Mouse (Mus musculus): ENCODE results near the gene Cavin3.
"Not testable (repeated sequence)": the region's sequence is repeated elsewhere in the genome, so short reads cannot be mapped to it uniquely, and the experiment has no call there.

Cavin3 gene

DNA sequence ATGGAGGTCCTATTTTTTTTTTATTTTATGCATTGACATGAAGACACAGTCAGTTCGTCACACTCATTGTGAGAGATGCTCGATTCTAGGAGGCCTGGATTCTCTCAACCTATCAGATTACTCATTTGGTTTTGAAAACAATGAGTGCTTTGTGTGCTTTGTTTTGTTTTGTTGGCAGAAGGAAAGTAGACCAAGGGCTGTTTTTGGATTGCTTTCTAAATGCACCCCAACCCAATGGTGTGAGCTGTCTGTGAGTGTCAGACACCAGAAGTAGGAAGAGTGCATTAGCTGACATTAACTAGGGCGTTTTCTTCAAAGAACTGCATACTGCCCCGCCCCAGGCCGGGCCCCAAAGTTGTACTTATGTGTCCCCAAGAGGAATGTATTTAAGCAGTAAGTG, 2.0 kb downstream of the Cavin3 start:
- DNase-seq (ENCODE audit: low read depth): no peak

DNA sequence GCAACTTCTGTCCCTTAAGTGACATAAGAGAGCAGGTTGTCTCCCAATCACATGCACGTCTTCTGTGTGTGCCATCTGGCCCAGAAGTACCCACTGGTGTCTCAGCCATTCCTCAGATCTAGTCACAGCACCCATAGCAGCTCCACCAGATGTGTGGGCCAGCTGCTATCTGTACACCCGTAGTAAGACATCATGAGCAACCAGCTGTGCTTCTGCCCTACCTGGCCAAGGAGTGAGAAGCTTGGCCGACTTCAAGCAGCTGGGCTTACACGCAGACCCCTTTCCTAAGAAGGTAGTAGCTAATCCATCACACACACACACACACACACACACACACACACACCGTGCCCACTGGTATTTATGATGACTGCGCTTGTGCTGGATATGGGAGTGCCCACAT, 2.9 kb downstream of the Cavin3 start:
- DNase-seq (ENCODE audit: low read depth): no peak

DNA sequence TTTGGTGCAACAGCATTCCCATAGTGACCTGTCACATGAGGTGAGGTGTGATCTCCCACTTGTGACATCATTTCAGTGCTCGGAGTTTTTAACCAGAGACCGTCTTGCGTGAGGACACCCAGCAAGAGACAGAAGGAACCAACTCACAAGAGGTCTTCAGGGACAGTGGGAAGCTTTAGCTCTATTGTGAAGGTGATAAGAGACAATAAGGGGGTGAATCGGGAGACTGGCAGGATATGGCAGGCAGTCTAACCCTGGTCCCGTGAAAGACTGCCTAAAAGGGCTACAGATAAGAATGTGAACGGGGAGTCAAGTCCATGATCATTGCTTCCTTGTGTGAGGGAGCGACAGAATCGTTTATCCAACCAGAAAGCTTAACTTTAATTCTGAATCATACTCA, 3.8 kb downstream of the Cavin3 start:
- no peak for DNase-seq (ENCODE audit: low read depth)

DNA sequence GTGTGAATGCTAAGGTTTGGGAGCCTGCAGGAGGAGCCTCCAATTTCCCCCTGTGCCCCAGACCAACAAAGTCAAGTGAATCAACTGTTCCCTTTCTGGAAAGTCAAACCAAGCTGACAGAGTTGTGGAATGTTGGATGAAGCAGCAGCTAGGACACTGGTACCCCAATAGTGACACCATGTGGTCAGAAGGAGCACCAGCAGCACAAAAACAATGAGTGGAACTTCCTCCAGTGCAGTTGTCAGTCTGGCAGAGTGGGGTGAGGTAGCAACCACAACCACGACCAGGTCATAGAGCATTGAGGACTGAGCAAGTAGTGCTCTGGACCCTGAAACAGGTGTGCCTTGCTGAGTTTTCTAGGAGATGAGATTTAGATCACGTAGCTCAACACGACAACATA, 4.3 kb downstream of the Cavin3 start:
- no peak for DNase-seq (ENCODE audit: low read depth)

DNA sequence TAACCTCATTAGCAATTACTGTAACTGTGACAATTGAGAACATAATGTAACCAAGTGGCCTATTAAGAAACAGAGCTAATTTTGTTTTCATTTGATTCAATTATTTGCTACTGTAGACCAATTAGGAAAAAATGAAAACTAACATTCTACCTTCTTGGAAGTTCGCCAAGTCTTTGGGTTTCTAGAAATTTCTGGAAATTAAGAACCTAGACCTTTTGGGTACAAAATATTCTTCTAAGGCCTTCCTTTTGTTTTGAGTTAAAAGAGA, 4.7 kb downstream of the Cavin3 start:
- no peak for DNase-seq (ENCODE audit: low read depth)

DNA sequence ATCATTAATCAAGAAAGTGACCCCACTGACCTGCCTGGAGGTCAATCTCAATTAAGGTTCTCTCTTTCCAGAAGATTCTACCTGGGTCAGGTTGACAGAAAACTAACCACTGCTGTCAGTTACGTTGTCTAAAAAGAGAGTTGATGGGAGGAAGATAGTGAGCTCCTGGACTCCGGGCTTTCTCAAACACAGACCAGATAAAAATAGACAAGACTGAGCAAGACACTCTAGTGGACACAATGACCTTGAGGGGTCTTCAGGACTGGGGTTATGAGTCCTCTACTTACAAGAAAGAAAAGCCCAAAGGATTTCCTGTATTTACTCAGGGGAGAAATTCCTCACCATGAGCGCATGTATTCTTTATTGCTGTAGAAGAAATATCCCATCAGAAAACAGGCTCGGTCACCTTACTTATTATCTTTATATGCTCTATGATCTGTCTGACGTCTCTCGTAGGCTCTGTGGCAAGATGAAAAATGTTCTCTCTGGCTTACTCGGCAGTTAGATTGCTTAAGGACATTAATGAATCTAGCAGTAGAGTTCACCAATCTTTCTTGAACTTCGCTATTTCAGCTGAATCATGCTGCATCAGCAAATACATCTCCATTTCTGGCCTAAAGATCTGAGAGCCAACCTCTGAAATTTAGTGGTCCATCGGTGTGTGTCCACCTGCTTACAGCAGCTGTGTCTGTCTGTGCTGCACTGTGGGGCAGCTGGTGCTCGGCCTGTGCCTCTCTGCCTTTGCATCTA, 5.2 kb downstream of the Cavin3 start:
- DNase-seq (ENCODE audit: low read depth): no peak

DNA sequence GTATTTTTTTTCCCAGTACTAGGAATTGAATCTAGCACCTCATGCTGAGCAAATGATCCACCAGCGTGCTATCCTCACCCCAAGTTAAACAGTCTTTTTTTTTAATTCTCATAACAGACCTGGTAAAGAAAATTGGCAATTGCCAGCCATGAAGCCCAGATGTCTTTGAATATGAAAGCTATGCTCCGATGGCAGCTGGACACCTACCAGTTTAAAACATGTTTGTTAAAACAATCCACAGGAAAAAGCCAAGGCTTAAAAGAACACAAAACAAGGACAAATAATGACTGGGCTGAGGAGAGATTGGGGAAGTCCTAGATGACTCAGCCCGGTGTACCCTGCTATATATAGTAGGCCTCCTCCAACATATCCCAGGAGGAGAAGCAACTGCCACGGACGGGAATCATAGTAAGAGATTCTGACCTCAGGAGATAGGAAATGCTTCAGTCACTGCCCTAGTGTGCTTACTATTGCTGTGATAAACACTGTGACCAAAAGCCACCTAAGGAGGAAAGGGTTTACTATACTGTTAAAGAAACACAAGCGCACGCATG, 6.6 kb downstream of the Cavin3 start:
- DNase-seq (ENCODE audit: low read depth): no peak

DNA sequence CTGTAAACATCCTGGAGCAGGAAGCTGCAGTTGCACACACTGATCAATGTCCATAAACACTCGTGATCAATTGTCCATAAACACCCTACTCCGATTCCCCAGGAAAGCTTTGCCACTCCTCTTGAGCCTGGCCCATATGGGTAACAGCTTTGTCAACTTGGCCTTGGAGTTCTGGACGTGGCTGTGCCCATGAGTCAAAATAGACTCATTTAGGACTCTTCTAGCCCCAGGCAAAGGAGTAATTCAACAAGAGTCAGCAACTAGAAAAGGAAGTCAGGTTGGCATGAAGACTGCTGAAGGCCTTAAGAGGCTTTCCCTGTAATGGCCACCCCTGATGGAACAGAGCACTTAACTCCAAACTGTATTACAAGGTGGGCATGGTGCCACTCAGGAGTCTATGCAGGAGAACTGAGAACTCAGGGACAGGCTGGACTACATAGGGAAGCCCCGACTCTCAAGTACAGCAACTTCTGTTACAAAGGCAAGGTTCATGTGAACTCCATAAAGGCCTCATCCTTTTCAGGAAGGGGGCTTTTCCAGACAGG, 7.3 kb downstream of the Cavin3 start:
- DNase-seq (ENCODE audit: low read depth): no peak

DNA sequence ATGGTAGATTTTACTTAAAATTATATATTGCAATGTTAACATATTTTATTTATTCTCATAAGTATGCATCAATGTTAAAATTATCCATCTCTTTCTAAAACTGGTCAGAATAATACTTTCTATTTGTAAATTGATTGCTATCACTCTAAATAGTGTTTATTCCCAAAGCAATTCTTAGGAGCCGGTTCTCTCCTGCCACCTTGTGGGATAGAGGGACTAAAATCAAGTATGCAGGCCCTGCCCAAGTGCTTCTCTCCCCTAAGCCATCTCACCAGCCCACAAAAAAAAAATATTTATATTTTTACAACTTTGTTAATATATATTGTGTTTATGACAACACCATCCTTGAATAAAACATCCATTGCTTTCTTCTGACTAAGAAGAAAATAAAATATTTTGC, 9.5 kb downstream of the Cavin3 start:
- DNase-seq (ENCODE audit: low read depth): no peak

DNA sequence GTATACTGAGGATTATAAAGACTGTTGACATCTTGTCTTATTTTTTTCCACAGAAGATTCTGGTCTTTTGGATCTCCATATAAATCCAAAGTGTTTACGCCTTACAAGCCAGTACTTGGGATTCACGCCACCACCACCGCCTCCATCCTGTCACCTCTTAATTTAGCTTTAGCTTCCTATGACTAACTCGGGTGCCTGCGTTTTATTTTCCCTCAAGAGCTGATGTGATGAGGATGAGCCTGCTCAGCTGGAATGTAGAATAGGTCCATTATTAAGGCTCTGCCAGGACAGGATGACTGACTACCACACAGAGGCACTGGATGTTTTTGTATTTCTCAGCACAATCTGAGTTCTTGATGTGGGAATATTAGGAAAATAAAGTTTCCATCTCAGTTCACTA, 16.6 kb downstream of the Cavin3 start:
- not testable (repeated sequence) for DNase-seq (ENCODE audit: low read depth)

DNA sequence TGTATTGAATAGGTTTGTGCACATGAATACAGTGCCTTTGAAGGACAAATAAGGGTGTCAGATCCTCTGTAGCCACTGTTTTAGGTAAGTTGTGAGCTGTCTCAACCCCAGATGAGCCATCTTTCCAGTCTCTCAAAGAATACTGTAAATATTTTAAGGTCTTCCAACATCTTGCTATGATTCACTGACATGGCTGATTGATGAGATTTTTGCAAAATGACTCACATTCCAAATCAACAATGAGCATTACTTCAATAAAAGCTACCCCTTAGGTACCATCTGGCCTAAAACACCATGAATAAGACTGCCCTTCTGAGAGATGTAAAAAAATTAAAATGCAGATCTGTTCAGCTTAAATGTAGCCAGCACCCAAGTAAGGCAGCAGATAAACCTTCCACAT, 23.6 kb downstream of the Cavin3 start:
- DNase-seq (ENCODE audit: low read depth): no peak

DNA sequence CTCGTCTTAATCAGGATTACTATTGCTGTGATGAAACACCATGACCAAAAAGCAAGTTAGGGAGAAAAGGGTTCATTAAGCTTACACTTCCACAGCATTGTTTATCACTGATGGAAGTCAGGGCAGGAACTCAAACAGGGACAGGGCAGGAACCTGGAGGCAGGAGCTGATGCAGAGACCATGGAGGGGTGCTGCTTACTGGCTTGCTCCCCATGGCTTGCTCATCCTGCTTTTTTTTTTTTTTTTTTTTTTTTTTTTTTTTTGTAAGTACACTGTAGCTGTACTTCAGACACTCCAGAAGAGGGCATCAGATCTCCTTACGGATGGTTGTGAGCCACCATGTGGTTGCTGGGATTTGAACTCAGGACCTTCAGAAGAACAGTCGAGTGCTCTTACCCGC, 28.8 kb downstream of the Cavin3 start:
- DNase-seq (ENCODE audit: low read depth): not testable (repeated sequence)

DNA sequence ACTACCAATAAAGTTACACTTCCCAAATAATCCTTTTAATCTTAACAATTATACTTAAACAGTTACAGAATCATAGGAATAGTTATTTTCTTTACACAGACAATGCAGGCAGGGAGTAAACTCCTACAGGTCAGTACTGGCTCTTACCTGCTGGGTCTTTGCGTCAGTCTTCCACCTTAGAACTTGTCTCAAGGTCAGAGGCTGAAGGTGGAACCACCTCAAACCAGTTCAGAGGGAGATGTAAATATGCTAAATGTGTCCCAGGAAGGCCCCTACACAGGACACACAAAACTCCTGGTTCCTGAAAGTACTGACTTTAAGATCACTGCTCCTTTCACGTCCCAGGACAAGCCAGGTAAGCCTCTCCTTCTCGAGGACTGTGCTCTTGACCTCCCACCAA, 37.0 kb downstream of the Cavin3 start:
- DNase-seq (ENCODE audit: low read depth): no peak

DNA sequence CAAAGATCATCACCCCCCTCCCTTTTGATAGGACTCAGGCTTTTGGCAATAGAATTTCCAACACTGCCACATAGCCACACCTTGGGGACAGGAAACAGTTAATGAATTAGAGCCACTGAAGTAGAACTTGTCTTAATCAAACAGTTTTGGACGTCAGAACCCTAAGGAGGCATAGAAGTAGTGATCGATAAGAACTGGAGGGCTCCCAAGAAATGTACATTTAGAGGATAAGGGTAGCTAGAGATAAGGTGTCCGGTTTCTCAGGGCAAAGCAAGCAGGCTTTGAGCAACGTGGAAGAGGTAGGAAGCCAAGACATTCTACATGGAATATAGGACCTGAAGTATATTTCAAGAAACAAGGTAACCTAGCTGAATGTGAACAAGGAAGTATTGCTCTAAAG, 40.7 kb downstream of the Cavin3 start:
- DNase-seq (ENCODE audit: low read depth): no peak

DNA sequence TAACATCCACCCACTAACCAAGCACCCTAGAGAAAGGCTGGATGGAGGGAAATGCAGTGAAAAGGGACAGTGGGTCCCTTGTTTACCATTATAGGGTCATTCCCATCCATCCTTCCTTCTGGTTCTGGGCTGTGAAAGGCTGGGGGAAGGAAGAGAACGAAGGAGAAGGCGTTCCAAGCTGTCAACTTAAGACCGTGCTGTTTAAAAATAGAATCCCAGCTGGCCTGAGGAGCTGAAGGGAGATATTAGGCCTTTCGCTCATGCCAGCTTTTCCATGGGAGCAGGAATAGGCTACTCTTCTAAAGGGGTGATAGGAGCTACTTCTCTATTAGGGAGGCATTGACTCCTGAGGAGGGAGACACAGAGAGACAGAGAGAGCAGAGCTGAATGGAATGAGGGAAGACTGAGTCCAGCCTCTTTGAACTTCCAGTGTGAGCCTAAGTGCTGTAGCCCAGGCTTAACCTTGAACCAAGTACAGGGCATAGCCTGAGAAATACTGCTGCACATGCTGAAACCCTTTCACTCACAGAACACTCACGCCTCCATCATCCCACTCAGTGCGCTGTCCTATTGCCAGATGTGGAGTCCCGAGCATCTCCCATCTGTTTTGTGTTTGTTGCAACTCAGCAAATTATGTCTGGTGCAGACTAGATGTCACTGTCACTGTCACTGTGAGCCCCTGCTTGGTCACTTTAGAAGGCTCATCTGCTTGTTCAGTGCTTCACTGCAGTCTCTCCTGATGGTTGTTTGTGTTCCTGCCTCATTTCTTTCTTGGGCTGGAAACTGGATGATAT, 43.9 kb downstream of the Cavin3 start:
- no peak for DNase-seq (ENCODE audit: low read depth)

DNA sequence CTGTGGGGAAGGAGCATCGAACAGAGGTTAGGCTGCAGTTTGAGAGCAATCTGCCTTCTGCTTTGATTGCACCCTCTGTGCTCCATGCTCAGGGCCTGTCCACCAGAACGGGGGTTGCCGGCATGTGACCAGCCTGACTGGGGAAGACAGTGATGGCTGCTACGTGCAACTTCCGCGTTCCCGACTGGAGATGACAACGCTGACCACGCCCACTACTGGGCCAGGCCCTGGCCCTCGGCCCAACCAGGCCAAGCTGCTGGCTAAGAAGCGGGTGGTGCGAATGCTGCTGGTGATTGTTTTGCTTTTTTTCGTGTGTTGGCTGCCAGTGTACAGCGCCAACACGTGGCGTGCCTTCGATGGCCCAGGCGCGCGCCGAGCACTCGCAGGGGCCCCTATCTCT, 47.3 kb downstream of the Cavin3 start:
- no peak for DNase-seq (ENCODE audit: low read depth)

DNA sequence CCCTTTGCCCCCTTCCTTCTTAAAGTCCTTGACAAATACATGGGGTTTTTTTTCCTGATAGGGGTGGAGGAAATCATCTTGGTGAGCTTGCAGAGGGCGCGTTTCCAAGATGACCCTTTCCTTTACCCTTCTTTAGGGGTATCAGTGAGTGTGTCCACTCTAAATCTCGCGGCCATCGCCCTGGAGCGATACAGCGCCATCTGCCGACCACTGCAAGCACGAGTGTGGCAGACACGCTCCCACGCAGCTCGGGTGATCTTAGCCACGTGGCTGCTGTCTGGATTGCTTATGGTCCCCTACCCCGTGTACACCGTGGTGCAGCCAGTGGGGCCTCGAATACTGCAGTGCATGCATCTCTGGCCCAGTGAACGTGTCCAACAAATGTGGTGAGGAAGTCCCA, 48.2 kb downstream of the Cavin3 start:
- no peak for DNase-seq (ENCODE audit: low read depth)

DNA sequence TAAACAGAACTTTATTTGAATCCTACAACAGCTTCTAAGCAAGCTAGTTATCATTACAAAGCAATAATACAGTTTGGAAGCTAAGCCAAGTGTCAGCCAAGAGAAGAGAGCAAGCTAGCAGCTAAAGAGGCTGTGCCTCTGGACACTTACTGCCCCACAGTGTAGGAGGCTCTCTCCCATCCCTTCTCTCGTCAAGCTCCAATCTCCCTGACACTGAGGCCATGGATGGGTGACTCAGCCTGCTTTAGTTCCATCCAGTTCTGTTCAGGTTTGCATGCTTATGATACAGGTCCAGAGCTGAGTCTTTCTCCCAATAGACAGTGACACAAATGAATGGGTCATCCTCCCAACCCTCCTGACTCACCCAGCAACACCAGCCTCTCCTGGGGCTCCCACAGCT, 50.0 kb downstream of the Cavin3 start:
- DNase-seq (ENCODE audit: low read depth): no peak
